Mouse (Mus musculus): ENCODE measurements around the gene D1Ertd622e.

DNA sequence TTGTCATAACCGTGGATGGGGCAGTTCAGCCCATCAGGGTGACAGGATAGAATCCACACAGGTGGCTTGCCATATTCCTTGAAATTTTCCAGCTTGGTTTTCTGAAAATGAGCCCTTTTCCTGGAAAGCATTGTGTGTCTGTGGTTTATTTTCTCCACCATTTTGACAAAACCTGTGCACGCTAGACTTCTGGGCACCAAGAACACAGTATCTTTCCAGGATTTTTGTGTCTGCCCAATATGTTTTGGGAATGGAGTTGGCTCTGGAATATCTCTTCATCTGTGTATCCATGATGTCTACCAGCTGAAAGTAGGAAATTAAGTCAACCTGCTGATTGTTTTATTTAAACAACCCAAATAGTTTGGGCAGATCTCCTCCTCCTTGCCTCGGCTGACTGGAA, 99.0 kb downstream of the D1Ertd622e start:
- TF ChIP-seq CTCF (IDR thresholded peaks at IDR 0.05) (no peak), EP300 (IDR thresholded peaks at IDR 0.05) (no peak)

Measured in lung, postnatal 0 days (tissue).